Mouse (Mus musculus): ENCODE measurements at regions not wholly inside any gene's neighbourhood (a gene's known extent, or its start where the extent isn't known, plus 50 kb on each side); places are given as distances from the start of the nearest gene placed in this dataset.

GRCm38 (mm10) chr16:29860306-29860705 is 203.9 kb upstream of the Hes1 start:
- in situ Hi-C loops (cut with MboI, MseI) = no loop called here

GRCm38 (mm10) chr16:29861056-29861455 is 203.1 kb upstream of the Hes1 start:
- in situ Hi-C loops (cut with MboI, MseI) = no loop called here

- in situ Hi-C loops (cut with MboI, MseI) = no loop called here
These were observed 199.0 kb upstream of the Hes1 start for GRCm38 (mm10) chr16:29865075-29865740.

DNA sequence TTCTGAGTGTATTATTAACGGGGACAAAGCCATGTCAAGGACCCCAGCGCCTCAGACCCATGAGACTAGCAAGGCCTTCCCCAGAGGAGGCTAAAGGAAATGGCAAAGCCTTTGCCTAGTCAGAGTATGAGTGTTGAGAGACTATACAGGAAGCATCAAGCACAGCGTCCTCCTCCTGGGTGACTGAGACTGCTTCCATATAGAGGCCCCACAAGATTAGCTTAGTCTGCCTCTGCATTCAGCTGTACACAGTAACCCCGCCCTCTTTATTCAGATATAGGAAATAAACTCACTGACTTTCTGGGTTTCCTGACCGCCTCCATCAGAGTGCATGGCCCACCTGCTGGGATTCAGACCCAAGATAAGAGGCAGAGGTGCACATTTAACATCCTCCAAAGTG is 192.8 kb upstream of the Hes1 start:
- in situ Hi-C loops (cut with MboI, MseI) = no loop called here

DNA sequence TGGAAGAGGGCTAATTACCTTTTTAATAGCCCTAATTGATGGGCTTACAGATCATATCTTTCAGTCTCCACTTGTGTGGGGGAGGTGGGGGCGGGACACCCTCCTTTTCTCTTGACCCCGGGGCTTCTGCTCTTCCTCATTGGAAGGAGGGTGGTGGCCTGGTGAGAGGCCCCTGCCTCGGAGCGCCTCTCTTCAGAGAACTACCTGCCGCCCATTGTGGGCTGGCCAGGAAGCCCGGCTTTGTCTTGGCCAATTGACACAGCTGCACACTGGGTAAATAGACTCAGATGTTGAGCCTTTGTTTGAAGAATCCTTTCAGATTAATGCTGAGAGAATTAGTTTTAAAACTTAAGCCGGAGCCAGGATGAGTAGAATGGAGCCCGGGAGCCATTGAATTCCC is 188.0 kb upstream of the Hes1 start:
- in situ Hi-C loops (cut with MboI, MseI) = no loop called here

GRCm38 (mm10) chr16:29877372-29878123 is 186.6 kb upstream of the Hes1 start:
- in situ Hi-C loops (cut with MboI, MseI) = no loop called here

DNA sequence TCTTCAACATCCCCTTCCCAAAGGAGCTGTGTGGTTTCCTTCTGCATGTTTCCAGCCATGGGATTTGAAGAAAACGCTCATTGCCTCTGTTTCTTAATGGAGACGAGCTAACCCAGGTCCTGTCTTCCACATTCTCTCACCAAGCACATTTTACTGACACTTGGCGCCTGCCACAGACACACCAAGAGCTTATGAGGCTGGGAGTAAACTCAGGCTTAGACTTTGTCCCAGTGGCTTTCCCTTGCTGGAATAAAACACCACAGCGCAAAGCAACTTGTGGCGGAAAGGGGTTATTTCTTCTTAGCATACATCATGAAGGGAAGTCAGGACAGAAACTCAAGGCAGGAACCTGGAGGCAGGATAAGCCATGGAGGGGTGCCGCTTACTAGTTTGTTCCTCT is 184.5 kb upstream of the Hes1 start:
- in situ Hi-C loops (cut with MboI, MseI) = no loop called here

GRCm38 (mm10) chr16:29881497-29881896 is 182.7 kb upstream of the Hes1 start:
- in situ Hi-C loops (cut with MboI, MseI) = no loop called here

GRCm38 (mm10) chr16:29882226-29882972 is 181.8 kb upstream of the Hes1 start:
- in situ Hi-C loops (cut with MboI, MseI) = no loop called here

- in situ Hi-C loops (cut with MboI, MseI) = no loop called here
These were observed 180.8 kb upstream of the Hes1 start for GRCm38 (mm10) chr16:29883252-29883992.

GRCm38 (mm10) chr16:29884899-29885298 is 179.3 kb upstream of the Hes1 start:
- in situ Hi-C loops (cut with MboI, MseI) = no loop called here

GRCm38 (mm10) chr16:29886755-29887154 is 177.4 kb upstream of the Hes1 start:
- in situ Hi-C loops (cut with MboI, MseI) = no loop called here

DNA sequence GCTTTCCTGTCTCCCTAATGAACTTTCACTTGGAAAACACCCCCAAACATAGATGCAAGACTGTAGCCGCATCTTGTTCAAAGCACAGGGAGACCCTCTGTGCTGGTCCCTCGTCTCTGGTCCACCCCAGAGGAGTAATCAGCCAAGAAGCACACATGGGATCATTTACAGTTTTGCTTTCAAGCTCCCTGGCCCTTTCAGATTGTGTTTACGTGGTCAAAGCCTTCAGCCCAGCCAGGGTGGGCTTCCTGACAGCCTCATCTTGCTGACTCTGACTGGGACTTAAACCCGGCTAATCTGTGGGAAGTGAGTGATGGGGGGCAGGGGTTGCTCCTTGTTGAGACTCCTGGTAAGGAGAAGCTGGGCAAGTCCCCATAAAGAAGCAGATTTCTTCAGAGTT is 174.8 kb upstream of the Hes1 start:
- in situ Hi-C loops (cut with MboI, MseI) = no loop called here

- in situ Hi-C loops (cut with MboI, MseI) = no loop called here
These were observed 172.7 kb upstream of the Hes1 start for GRCm38 (mm10) chr16:29891472-29891871.

DNA sequence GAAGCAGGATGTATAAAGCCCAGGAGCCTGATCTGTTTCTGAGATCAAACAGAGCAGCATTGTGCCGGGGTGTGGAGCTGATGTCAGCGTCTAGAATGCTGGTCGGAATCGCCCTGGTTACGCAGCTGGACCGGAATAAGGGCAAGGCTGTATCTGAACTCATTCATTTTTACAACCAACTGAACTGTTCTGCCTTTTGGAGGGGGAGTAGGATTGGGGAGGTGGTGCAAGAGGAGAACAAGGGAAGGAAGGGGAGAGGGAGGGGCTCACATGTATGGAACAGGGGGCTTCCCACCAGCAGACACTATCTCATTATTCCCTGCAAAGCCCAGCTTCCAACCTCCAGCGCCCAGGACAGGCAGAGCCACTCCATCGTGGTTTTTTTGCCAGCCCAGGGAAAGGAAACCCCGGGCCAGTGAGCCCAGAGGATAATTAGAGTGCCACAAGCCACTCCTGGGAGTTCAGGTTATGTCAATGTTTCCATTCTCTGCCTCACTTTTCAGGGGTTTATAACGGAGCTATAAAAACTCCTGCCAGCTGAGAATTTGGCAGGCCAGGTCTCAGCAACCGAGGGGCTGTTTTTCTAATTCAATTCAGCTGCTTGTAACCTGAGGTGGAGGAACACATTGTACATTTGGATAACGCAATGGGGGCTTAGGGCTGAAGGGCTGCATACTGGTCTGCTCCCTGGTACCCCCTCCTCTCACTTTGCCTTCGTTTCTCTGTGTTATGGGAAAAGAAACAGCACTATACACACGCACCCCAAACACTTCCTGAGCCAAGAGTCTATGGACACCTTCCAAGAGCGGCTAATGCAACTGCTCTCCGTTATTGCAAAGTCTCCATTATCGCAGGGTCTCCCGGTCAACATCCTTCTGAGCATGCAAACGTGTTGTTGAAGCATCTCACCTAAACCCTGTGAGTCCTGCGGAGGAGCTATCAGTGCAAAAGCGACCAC is 170.0 kb upstream of the Hes1 start:
- in situ Hi-C loops (cut with MboI, MseI) = no loop called here

DNA sequence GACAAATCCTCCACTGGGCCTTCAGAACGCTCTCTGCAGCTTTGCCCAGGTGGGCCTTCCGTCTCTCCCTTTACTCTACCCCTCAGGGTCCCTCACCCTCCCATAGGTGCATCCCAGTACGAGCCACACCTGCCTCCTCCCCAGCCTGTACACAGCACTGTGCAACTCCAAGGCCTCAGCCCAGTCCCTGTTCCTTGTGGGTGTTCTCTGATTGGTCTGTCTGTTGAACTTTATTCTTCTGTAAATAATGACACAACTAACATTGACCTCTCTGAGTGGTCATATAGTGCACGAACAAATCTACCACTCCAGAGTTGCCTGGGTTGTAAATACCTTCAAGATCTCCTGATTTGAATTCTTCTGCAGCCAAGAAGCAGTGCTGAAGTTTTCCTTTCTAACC is 167.8 kb upstream of the Hes1 start:
- in situ Hi-C loops (cut with MboI, MseI) = no loop called here

DNA sequence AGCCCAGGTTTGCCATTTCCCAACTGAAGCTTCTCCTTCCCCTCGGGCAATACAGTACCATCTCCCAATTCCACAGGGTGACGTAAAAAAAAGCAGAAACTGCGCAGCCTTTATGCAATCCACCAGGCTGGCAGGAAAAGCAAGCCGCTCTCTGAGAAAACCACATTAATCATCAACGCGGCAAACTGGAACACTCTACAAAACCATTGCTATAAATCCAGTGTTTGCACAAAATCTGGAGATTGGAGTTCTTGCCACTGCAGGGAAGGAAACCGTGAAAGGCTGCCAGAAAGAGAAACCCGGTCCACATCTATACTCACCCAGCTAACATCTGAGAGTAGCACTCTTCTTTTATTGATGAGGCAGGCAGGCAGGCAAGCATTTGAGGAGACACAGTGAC is 160.7 kb upstream of the Hes1 start:
- in situ Hi-C loops (cut with MboI, MseI) = no loop called here

DNA sequence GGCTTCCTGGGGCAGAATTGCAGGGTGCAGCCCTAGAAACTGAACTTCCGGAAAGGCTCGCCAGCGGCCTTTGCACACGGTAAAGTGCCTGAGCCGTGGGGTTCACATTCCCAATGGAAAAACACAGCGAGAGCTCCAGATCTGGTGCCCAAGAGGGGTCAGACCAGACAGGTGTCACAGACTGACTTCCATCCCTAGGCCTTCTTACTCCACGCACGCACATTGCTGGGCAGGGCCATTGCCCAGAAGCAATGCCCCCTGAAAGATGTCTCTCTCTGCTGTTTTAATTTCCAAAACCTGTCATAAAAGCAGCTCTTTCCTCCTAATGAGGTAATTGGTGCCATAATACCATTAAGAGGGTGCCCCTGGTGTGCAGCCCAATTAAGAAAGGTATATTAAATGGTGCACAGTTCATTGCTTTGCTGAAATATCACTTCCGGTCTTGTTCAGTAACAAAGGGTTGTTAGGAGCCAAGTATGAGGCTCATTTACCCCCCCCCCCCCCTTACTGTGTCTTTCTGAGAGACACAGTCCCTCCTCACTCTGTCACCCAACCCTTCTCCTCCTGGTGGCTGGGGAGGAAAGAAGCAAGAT is 159.9 kb upstream of the Hes1 start:
- in situ Hi-C loops (cut with MboI, MseI) = no loop called here

GRCm38 (mm10) chr16:29907331-29907730 is 156.9 kb upstream of the Hes1 start:
- in situ Hi-C loops (cut with MboI, MseI) = no loop called here

GRCm38 (mm10) chr16:29908031-29908430 is 156.2 kb upstream of the Hes1 start:
- in situ Hi-C loops (cut with MboI, MseI) = no loop called here
